Mouse (Mus musculus): ENCODE results near the gene Pcgf2. TPM values are rescaled to one million over a fixed set of nuclear protein-coding genes. Genes with fewer than 3 reads are reported as not detected.
"Not testable (repeated sequence)": the region's sequence is repeated elsewhere in the genome, so short reads cannot be mapped to it uniquely, and the experiment has no call there.

The Pcgf2 gene
- total and polyA plus RNA-seq, 2 experiments from 2014 or later: 16.7 to 19.6 TPM

- no peaks in the 10 kb centered on the region for H3K27me3 ChIP-seq (ENCODE audit: insufficient read depth, low read length)
- no peaks in the 10 kb centered on the region for H3K9me3 ChIP-seq (ENCODE audit: low read length)
- H3K27ac ChIP-seq (ENCODE audit: low read depth, low read length): no peak overlapping the region
- H3K4me3 ChIP-seq (ENCODE audit: low read depth, low read length): no peak overlapping the region
- no peak overlapping the region for H3K4me2 ChIP-seq (ENCODE audit: low read depth, low read length, poor library complexity, severe bottlenecking)
- H3K9ac ChIP-seq (replicated peaks; ENCODE audit: low read length, poor library complexity, severe bottlenecking): no peak overlapping the region
- 95% methylated on average over 2 of the region's 2 CpGs for WGBS
- DNase-seq (ENCODE audit: low spot score) (no peak), ATAC-seq (ENCODE audit: low FRiP score) (no peak)
- no peak for TF ChIP-seq CTCF (IDR thresholded peaks at IDR 0.05)
- H3K36me3 ChIP-seq (ENCODE audit: insufficient read depth, low read length): no peaks in the 10 kb centered on the region
- no peaks in the 10 kb centered on the region for H3K4me1 ChIP-seq (ENCODE audit: insufficient read depth, low read length)
Observed at GRCm38 (mm10) chr11:97654210-97654609, 46.1 kb downstream of the Pcgf2 start.

DNA sequence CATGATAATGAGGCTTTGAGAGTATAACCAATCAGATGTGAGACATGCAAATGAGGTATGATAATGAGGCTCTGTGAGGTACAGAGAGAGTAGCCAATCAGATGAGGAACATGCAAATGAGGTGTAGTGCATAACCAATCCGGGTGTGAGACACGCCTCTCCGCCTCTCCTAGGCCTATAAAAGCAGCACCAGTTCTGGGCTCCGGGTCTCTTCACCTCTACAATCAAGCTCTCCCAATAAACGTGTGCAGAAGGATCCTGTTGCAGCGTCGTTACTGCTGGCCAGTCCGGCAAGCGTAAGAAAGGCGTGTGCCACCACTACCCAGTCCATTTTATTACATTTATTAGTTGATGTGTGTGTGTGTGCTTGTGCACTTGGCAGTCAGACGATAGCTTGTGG is 46.9 kb downstream of the Pcgf2 start:
- DNase-seq (ENCODE audit: low spot score); H3K9me3 ChIP-seq (ENCODE audit: low read length); H3K36me3 ChIP-seq (ENCODE audit: insufficient read depth, low read length); H3K4me1 ChIP-seq (ENCODE audit: insufficient read depth, low read length); H3K4me2 ChIP-seq (ENCODE audit: low read depth, low read length, poor library complexity, severe bottlenecking); H3K27me3 ChIP-seq (ENCODE audit: insufficient read depth, low read length); H3K9ac ChIP-seq (replicated peaks; ENCODE audit: low read length, poor library complexity, severe bottlenecking); ATAC-seq (ENCODE audit: low FRiP score); H3K4me3 ChIP-seq (ENCODE audit: low read depth, low read length); H3K27ac ChIP-seq (ENCODE audit: low read depth, low read length): not testable (repeated sequence)
- WGBS: 93% methylated on average over 11 of the region's 11 CpGs

- H3K4me3 ChIP-seq (ENCODE audit: low read depth, low read length): no peak overlapping the region
- no peak overlapping the region for H3K4me2 ChIP-seq (ENCODE audit: low read depth, low read length, poor library complexity, severe bottlenecking)
- H3K9me3 ChIP-seq (ENCODE audit: low read length): no peaks in the 10 kb centered on the region
- no peaks in the 10 kb centered on the region for H3K4me1 ChIP-seq (ENCODE audit: insufficient read depth, low read length)
- ATAC-seq (ENCODE audit: low FRiP score): no peak
- H3K9ac ChIP-seq (replicated peaks; ENCODE audit: low read length, poor library complexity, severe bottlenecking): no peak overlapping the region
- no peaks in the 10 kb centered on the region for H3K27me3 ChIP-seq (ENCODE audit: insufficient read depth, low read length)
- H3K27ac ChIP-seq (ENCODE audit: low read depth, low read length): no peak overlapping the region
- TF ChIP-seq CTCF (IDR thresholded peaks at IDR 0.05): no peak
- no peaks in the 10 kb centered on the region for H3K36me3 ChIP-seq (ENCODE audit: insufficient read depth, low read length)
- DNase-seq (ENCODE audit: low spot score): no peak
- 53% methylated on average over 5 of the region's 5 CpGs for WGBS
Observed at GRCm38 (mm10) chr11:97650341-97650740, 50.0 kb downstream of the Pcgf2 start.

DNA sequence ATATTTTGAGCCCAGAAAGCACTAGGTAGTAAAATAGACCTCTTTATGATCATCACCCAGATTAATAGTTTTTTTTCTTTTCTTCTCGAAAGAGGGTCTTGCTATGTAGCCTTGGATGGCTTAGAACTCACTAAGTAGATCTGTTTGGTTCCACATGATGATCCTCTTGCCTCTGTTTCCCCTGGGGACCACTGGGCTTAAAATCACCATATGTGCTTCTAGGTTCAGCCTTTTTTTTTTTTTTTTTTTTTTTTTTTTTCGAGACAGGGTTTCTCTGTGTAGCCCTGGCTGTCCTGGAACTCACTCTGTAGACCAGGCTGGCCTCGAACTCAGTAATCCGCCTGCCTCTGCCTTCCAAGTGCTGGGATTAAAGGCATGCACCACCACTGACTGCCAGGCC is 51.8 kb downstream of the Pcgf2 start:
- not testable (repeated sequence) for DNase-seq (ENCODE audit: low spot score); H3K9me3 ChIP-seq (ENCODE audit: low read length); H3K4me1 ChIP-seq (ENCODE audit: insufficient read depth, low read length); H3K9ac ChIP-seq (replicated peaks; ENCODE audit: low read length, poor library complexity, severe bottlenecking); H3K4me2 ChIP-seq (ENCODE audit: low read depth, low read length, poor library complexity, severe bottlenecking); H3K27me3 ChIP-seq (ENCODE audit: insufficient read depth, low read length); H3K27ac ChIP-seq (ENCODE audit: low read depth, low read length); H3K4me3 ChIP-seq (ENCODE audit: low read depth, low read length); H3K36me3 ChIP-seq (ENCODE audit: insufficient read depth, low read length); ATAC-seq (ENCODE audit: low FRiP score)
- WGBS: 94% methylated on average over 3 of the region's 4 CpGs

- Histone ChIP-seq H3K9ac (replicated peaks; ENCODE audit: low read length, poor library complexity, severe bottlenecking) (no peak overlapping the region), H3K9me3 (ENCODE audit: low read length) (no peaks in the 10 kb centered on the region), H3K4me2 (ENCODE audit: low read depth, low read length, poor library complexity, severe bottlenecking) (no peak overlapping the region), H3K27me3 (ENCODE audit: insufficient read depth, low read length) (no peaks in the 10 kb centered on the region), H3K36me3 (ENCODE audit: insufficient read depth, low read length) (no peaks in the 10 kb centered on the region), H3K27ac (ENCODE audit: low read depth, low read length) (no peak overlapping the region), H3K4me3 (ENCODE audit: low read depth, low read length) (no peak overlapping the region), H3K4me1 (ENCODE audit: insufficient read depth, low read length) (no peaks in the 10 kb centered on the region)
- DNase-seq (ENCODE audit: low spot score) (peak; percentile 58), ATAC-seq (ENCODE audit: low FRiP score) (no peak)
- WGBS: 1% methylated on average over 6 of the region's 6 CpGs
- peak; percentile 77 for TF ChIP-seq CTCF (IDR thresholded peaks at IDR 0.05)
Observed at GRCm38 (mm10) chr11:97644834-97645233, 55.5 kb downstream of the Pcgf2 start.

DNA sequence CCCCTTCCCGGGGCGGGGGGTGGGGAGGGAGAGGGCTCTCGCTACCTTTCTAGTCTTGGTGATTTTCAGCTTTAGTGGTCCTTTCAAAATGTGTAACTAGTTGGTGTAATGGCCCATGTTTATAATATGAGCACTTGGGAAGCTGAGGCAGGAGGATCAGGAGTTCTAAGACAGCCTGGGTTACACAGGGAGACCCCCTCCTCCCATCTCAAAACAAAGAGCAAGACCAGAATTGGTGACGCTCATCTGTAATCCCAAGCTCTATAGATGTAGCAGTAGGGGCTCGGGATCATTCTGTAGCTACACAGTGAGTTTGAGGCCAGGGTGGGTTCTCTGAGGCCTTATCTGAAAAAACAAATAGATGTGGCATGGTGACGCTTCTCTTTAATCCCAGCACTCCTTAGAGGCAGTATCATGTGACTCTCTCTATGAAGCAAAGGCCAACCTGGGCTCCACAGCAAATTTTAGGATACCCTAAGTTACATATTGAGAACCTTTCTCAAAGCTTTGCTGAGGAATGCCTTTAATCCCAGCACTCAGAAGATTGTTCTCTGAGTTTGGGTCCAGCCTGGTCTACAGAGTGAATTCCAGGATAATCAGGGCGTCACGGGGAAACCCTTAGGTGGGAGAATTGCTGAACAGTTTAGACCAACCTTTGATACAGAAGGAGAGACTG is 56.8 kb downstream of the Pcgf2 start:
- TF ChIP-seq CTCF (IDR thresholded peaks at IDR 0.05): no peak
- H3K4me1 ChIP-seq (ENCODE audit: insufficient read depth, low read length): no peaks in the 10 kb centered on the region
- no peak overlapping the region for H3K27ac ChIP-seq (ENCODE audit: low read depth, low read length)
- no peaks in the 10 kb centered on the region for H3K27me3 ChIP-seq (ENCODE audit: insufficient read depth, low read length)
- H3K4me3 ChIP-seq (ENCODE audit: low read depth, low read length): no peak overlapping the region
- no peaks in the 10 kb centered on the region for H3K9me3 ChIP-seq (ENCODE audit: low read length)
- no peaks in the 10 kb centered on the region for H3K36me3 ChIP-seq (ENCODE audit: insufficient read depth, low read length)
- no peak for ATAC-seq (ENCODE audit: low FRiP score)
- no peak overlapping the region for H3K4me2 ChIP-seq (ENCODE audit: low read depth, low read length, poor library complexity, severe bottlenecking)
- no peak overlapping the region for H3K9ac ChIP-seq (replicated peaks; ENCODE audit: low read length, poor library complexity, severe bottlenecking)
- DNase-seq (ENCODE audit: low spot score): no peak
- 78% methylated on average over 8 of the region's 8 CpGs for WGBS

Measured in midbrain, postnatal 0 days (tissue).